Mouse (Mus musculus): Measurements from ENCODE around the gene Prss54. TPM values are rescaled to one million over a fixed set of nuclear protein-coding genes. Genes with fewer than 3 reads are reported as not detected.

Gene Prss54
- total RNA-seq, 2 experiments from 2014 or later = not detected

DNA sequence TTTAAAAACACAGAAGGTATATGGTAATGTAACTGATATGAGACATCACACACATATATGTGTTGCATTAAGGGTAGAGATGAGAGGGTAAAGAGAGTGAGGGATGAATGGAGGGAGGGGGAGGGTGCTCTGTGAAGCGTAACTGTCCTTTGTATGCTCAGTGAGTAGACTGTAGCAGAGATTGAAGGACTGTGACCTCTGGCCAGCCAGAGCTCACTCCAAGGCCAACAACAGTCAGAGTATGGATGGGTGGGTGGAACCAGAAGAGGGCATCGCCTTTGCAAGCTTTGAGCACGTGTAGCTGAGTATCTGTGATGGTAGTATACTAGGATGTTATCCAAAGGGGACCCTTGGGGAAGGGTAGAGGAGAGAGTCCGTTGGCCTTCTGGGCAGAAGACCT, 24.6 kb downstream of the Prss54 start:
- no peak for DNase-seq

DNA sequence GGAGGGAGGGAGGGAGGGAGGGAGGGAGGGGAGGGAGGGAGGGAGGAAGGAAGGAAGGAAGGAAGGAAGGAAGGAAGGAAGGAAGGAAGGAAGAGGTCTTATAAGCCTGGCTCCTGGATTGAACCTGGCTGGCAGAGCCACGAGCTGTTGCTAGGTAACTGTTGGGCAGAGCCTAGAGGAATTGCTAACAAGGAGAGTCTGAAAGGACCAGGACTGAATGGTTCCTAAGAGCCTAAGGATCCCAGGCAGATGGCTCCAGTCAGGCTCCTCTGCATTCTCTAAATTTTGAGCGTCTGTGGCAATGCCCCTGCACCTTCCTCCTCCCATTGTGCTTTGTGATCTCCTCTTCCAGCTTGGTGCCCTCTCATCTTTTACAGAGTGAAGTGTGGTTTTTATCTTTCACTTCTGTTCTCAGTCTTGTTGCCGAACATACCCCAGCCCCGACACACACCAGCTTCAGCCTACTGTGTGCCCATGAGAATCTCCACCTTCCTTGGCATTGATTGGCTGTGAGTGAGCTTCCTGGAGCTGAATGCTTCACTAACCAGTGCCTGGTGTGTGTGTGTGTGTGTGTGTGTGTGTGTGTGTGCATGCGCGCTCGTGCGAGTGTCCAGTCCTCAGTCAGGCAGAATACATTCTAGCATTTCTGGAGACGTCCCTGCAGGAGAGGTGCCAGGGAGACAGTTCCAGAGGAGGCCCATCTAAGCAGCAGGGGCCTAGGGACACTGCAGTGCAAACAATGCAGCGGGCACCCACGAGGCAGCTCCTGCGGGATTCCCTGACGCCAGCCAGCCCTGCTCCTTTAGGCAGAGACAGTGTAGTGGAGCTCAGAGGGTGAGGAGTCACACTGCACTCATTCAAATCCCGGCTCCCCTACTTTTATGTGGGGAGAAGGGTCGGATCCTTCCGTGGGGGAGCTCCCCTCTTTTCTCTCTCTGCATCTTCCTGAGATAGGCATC, 26.0 kb downstream of the Prss54 start:
- DNase-seq = no peak

- no peak for DNase-seq
Observed at GRCm38 (mm10) chr8:95547931-95548330, 28.2 kb downstream of the Prss54 start.

GRCm38 (mm10) chr8:95546986-95547385, 29.2 kb downstream of the Prss54 start:
- no peak for DNase-seq

DNA sequence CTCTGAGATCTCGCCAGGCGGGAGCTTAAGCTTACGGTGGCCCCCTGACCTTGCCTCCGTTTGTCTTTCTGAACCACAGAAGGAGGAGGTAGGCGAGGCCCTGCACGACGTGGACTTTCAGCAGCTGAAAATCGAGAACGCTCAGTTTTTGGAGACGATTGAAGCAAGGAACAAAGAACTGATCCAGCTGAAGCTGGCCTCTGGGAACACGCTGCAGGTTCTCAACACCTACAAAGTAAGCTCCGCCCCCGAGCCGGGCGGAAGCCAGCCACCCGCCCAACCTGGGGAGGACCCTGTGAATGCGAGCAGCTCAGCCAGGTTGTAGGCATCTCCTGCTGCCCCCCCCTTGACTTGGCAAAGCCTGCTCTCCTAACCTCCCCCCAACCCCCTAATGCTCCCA, 30.3 kb downstream of the Prss54 start:
- DNase-seq = no peak

DNA sequence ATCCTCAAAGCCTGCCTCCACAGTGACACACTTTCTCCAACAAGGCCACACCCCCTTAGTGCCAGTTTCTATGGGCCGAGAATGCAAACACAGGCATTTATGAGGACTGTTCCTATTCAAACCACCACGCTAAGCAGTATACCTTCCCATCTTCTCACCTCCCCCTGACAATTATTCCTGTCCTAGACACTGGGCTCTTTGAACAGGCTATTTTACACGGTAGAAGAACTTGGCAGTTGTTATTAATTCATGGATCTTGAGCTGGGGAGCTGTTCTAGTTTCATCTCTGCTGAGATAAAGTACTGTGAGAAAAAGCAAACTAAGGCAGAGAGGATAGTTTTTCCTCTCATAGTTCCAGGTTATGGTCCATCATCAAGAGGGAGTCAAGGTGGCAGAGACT, 33.1 kb downstream of the Prss54 start:
- DNase-seq = no peak

GRCm38 (mm10) chr8:95542191-95542590, 33.9 kb downstream of the Prss54 start:
- no peak for DNase-seq

DNA sequence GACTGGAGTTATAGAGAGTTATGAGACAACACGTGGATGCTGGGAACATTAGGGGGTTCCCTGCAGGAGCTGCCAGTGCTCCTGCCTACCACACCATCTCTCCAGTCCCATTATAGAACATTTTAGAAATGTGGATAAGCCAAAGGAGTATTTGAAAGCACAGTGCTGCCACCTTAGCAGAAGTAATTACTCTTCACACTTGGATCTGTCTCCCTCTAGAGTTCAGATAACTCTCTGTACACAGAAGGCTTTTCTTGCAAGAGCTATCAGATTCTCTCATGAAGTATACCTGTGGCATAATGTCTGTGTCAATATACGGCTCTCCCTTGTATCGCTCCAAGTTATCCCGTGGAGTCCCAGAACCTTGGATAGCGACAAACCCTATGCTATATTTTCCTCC, 36.7 kb downstream of the Prss54 start:
- DNase-seq = no peak

- peak; percentile 32 for DNase-seq
Observed at GRCm38 (mm10) chr8:95533584-95534387, 42.4 kb downstream of the Prss54 start, which contains the start of gene Ccdc113. Gene Ccdc113 (plus strand): TSS chr8:95534085.

DNA sequence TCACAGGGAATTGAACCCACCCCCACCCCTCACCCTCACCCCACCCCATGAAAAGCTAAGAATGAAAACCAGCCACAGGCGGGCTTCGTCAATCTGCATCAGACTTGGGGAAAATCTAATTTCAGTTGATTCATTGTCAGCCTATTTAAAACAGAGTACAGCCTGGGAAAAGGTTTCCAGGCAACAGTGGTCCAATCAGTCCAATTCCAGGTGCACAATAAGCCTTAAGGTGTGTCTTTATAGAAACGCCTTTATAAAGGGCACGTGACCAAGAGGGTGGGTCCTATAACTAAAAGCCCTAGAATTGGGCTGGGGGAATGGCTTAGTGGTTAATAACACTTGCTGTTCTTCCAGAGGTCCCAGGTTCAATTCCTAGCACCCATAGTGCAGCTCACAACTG, 43.9 kb downstream of the Prss54 start:
- DNase-seq = no peak

DNA sequence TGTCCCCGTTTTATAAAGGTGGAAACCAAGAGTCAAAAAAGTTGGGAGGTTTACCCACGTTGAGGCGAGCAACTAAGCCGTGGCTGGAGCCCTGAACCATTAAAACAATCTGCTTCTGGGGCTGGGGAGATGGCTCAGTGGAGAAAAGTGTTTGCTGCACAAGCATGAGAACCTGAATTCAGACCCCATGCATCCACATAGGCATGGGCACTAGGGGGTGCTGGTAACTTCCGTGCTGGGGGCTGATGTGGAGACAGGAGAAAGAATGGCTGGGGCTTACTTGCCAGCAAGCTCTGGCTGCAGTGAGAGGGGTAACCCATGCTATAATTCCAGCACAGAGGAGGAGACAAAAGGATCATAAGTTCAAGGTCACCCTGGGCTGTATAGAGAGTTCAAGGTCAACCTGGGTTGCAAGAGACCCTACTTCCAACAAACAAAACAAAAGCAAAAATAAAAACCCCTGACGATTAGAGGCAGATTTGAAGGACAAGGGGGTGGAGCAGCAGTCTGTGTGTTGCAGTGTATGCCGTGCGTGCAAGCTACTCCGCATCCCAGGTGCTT, 47.3 kb downstream of the Prss54 start:
- DNase-seq = no peak

- DNase-seq = no peak
Observed at GRCm38 (mm10) chr8:95528194-95528593, 47.9 kb downstream of the Prss54 start.

DNA sequence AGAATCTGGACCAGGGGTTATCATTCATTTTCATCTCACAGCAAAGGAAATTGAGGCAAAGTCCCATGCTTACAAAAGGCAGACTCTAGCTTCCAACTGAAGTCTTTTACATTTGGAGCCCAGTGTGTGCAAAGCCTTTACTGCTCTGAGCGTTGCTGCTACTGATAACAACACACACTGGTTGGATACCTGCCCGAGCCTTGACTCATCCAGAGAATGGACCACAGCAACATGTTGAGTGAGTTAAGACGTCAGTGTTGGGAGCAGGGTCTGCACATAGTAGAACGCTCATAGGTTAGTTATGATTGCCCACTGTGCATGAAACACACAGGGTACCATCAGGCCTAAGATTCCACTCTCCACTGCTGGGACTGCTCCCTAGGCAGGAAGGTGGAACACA, 52.1 kb downstream of the Prss54 start:
- DNase-seq = no peak

GRCm38 (mm10) chr8:95516928-95517327, 59.2 kb downstream of the Prss54 start:
- no peak for DNase-seq

GRCm38 (mm10) chr8:95513219-95513618, 62.9 kb downstream of the Prss54 start:
- no peak for DNase-seq

DNA sequence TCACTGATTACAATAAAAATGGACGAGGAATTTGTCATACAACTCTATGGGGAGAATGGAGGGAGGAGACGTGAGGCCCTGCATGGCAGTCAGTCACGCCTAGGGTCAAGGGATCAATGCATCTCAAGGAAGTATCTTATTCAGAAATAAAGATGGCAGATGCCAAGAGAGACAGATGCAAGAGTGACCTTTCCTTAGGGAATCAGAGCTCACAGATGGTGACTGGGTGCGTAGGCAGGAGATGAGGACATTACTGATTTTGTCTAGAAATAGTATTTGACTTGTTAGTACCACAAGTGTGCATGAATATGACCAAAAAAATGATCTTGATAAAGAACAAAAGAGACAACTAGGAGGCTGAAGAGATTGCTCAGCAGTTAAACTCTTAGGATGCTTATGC, 63.9 kb downstream of the Prss54 start:
- no peak for DNase-seq

Other genes starting within 250 kb of the Prss54 start
- 1 to 10 TPM; 6.6 to 8.9 TPM for gene Zfp319, start 244.4 kb downstream of the Prss54 start, total RNA-seq (2021)
- 10 to 100 TPM in 1 of 2 experiments, 1 to 10 TPM in 1; 8.2 to 13.1 TPM for gene Usb1, start 244.1 kb downstream of the Prss54 start, total RNA-seq (2021)
- gene Mmp15, start 224.1 kb downstream of the Prss54 start, total RNA-seq (2021) = 10 to 100 TPM; 37.5 to 44.2 TPM
- 10 to 100 TPM; 19.5 to 28.8 TPM for gene Cfap20, start 141.5 kb downstream of the Prss54 start, total RNA-seq (2021)
- 10 to 100 TPM; 29.6 to 38.2 TPM for gene Csnk2a2, start 86.3 kb downstream of the Prss54 start, total RNA-seq (2021)
- gene Ccdc113, start 42.3 kb downstream of the Prss54 start, total RNA-seq (2021) = under 1 TPM; 0.23 to 0.34 TPM
- gene Gins3, start 57.1 kb upstream of the Prss54 start, total RNA-seq (2021) = 1 to 10 TPM; 1.1 to 2.1 TPM
- gene Ndrg4, start 100.6 kb upstream of the Prss54 start, total RNA-seq (2021) = 10 to 100 TPM in 1 of 2 experiments, 1 to 10 TPM in 1; 8.9 to 12.8 TPM
- 10 to 100 TPM in 1 of 2 experiments, 1 to 10 TPM in 1; 8.1 to 12.6 TPM for gene Setd6, start 139.5 kb upstream of the Prss54 start, total RNA-seq (2021)
- gene Cnot1, start 231.1 kb upstream of the Prss54 start, total RNA-seq (2021) = 10 to 100 TPM; 70.8 to 94.6 TPM
- gene Sap18b, start 249.0 kb upstream of the Prss54 start, total RNA-seq (2021) = 10 to 100 TPM; 96.4 to 97.1 TPM